Mouse (Mus musculus) C2C12 (cell line): ENCODE data around the gene Nfic. TPM values are rescaled to one million over a fixed set of nuclear protein-coding genes. Genes with fewer than 3 reads are reported as not detected.

Experiments
- H3K27me3 ChIP-seq: one replicate; pipeline ENCODE4 v1.6.1; 2011; ENCODE audit not compliant: control insufficient read depth, insufficient read depth, insufficient read length
- H3K36me3 ChIP-seq: one replicate; pipeline ENCODE4 v1.6.1; 2011; ENCODE audit not compliant: control insufficient read depth, insufficient read depth
- H3K4me3 ChIP-seq: one replicate; pipeline ENCODE4 v1.5.1; 2011; ENCODE audit warnings: mild to moderate bottlenecking, control low read depth; ENCODE audit not compliant: poor library complexity, insufficient read depth, severe bottlenecking
- H3K79me2 ChIP-seq: one replicate; pipeline ENCODE4 v1.6.1; 2011; ENCODE audit not compliant: control insufficient read depth, insufficient read depth
- H3K79me3 ChIP-seq: one replicate; pipeline ENCODE4 v1.6.1; 2011; ENCODE audit warnings: low read depth, control low read depth
- H3ac ChIP-seq: one replicate; pipeline ENCODE3; 2011; ENCODE audit warnings: low read depth; ENCODE audit not compliant: control insufficient read depth, insufficient read length
- CEBPB ChIP-seq: IDR thresholded peaks from one replicate; pipeline ENCODE4 v1.6.1; 2011; ENCODE audit warnings: low read depth, mild to moderate bottlenecking, control low read depth, moderate library complexity
- CTCF ChIP-seq: IDR thresholded peaks from one replicate; pipeline ENCODE4 v1.5.1; 2011; ENCODE audit not compliant: control insufficient read depth, insufficient read depth, insufficient read length
- FOSL1 ChIP-seq: IDR thresholded peaks from one replicate; pipeline ENCODE4 v1.8.0; 2011; ENCODE audit warnings: mild to moderate bottlenecking, low read length; ENCODE audit not compliant: poor library complexity, insufficient read depth, severe bottlenecking
- MAX ChIP-seq: IDR thresholded peaks from one replicate; pipeline ENCODE4 v1.6.1; 2011; ENCODE audit warnings: mild to moderate bottlenecking, control low read depth
- MYOD1 ChIP-seq: IDR thresholded peaks from one replicate; pipeline ENCODE4 v1.6.1; 2011; ENCODE audit warnings: low read depth; ENCODE audit not compliant: control insufficient read depth, insufficient read length
- MYOG ChIP-seq: IDR thresholded peaks from one replicate; pipeline ENCODE4 v1.6.1; 2011; ENCODE audit not compliant: control insufficient read depth, insufficient read length; ENCODE audit errors: extremely low read depth
- USF1 ChIP-seq: IDR thresholded peaks from one replicate; pipeline ENCODE4 v1.6.1; 2011; ENCODE audit warnings: low read depth, mild to moderate bottlenecking, control low read depth, moderate library complexity
- polyA plus RNA-seq: library from polyadenylated mRNA; unstranded; fragments of >200 nt; fragmentation: generic; extraction: Trizol; gene quantifications from one replicate; pipeline ENCODE4 v1.2.1, GENCODE M21; 2012; ENCODE audit warnings: missing spikeins

Nfic gene
- polyA plus RNA-seq, 1 experiment: 86.7 TPM

DNA sequence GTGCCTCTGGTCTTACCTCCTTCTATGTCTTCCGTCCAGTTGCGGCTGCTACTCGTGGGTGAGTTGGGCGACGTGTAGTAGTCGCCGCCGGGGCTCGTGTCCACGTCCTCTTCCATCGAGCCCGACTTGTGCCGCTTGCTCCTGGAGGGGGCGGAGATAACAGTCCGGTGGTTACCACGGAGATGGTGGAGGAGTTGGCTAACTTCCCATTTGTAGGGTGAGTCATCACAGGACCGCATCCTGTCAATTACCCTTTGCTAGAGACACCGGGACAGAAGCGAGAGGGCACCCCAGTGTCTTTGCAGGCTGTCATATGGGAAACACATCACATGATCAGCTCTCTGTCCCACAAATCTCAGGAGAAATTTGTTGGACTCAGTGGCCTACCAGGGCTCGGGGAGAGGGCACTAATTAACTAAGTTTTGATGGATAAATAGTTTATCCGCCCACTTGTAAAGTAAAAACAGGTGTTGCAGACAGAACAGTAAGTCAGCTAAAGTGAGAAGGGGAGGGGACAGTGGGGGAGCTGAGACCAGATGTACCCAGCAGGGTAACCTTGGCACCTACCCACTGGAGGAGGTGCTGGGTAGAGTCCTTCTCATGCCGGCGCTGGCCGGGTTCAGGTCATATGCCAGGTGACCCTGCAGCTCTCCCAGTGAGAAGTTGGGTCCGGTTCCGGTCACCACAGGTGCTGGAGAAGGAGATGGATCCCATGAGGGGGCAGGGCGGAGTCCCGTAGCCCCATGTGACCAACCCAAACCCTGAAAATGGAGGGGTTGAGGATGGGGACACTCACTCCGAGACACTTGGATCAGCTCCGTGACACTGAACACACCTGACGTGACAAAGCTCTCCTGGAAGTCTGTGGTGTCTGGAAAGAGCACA is 47.7 kb downstream of the Nfic start:
- Histone ChIP-seq H3K27me3 (no peaks in the 10 kb centered on the region), H3K36me3 (peaks cover 85% of the 10 kb centered on the region), H3ac (peak overlapping the region; percentile 15), H3K79me2 (peaks cover 70% of the 10 kb centered on the region), H3K79me3 (peaks cover 25% of the 10 kb centered on the region), H3K4me3 (no peak overlapping the region)
- TF ChIP-seq CEBPB (no peak), FOSL1 (peak; percentile 39), USF1 (peak; percentile 96), MYOD1 (no peak), MYOG (no peak), CTCF (no peak), MAX (peak; percentile 39)

GRCm38 (mm10) chr10:81406504-81407440 is 48.7 kb downstream of the Nfic start:
- Histone ChIP-seq H3K27me3 (no peaks in the 10 kb centered on the region), H3ac (peak overlapping the region; percentile 15), H3K36me3 (peaks cover 86% of the 10 kb centered on the region), H3K79me2 (peaks cover 68% of the 10 kb centered on the region), H3K79me3 (peaks cover 25% of the 10 kb centered on the region), H3K4me3 (no peak overlapping the region)
- no peak for TF ChIP-seq FOSL1
- no peak for TF ChIP-seq USF1
- no peak for TF ChIP-seq MYOD1
- no peak for TF ChIP-seq MAX

GRCm38 (mm10) chr10:81405588-81406201 is 49.7 kb downstream of the Nfic start:
- Histone ChIP-seq H3K27me3 (no peaks in the 10 kb centered on the region), H3K36me3 (peaks cover 88% of the 10 kb centered on the region), H3K79me2 (peaks cover 57% of the 10 kb centered on the region), H3ac (no peak overlapping the region), H3K4me3 (no peak overlapping the region), H3K79me3 (peaks cover 21% of the 10 kb centered on the region)
- TF ChIP-seq CTCF: peak; percentile 67
- TF ChIP-seq FOSL1: no peak
- TF ChIP-seq CEBPB: no peak
- no peak for TF ChIP-seq MYOD1
- TF ChIP-seq MAX: no peak
- no peak for TF ChIP-seq USF1

DNA sequence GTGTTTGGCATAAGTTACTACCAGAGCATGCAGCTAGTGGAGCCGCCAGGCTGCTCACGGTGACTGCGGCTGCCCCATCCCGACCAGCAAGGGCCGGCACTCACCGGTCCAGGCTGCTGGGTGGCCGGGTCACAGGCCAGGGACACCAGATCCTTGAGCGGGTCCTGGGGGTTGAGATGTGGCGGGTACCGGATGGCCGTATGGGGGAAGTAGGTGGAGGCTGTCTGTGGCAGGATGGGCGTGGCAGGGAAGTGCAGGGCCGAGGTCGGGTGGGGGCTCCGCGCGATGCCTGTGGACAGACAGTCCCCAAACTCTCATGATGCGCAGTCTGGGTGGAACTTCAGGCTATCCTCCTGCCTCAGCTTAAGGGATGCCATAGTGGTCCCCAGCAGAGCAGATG is 50.7 kb downstream of the Nfic start:
- Histone ChIP-seq H3K4me3 (no peak overlapping the region), H3ac (no peak overlapping the region), H3K36me3 (peaks cover 88% of the 10 kb centered on the region), H3K27me3 (no peaks in the 10 kb centered on the region), H3K79me3 (peaks cover 16% of the 10 kb centered on the region), H3K79me2 (peaks cover 48% of the 10 kb centered on the region)
- TF ChIP-seq MYOD1 (no peak), MYOG (no peak), FOSL1 (no peak), CEBPB (no peak), CTCF (no peak), MAX (no peak), USF1 (no peak)

DNA sequence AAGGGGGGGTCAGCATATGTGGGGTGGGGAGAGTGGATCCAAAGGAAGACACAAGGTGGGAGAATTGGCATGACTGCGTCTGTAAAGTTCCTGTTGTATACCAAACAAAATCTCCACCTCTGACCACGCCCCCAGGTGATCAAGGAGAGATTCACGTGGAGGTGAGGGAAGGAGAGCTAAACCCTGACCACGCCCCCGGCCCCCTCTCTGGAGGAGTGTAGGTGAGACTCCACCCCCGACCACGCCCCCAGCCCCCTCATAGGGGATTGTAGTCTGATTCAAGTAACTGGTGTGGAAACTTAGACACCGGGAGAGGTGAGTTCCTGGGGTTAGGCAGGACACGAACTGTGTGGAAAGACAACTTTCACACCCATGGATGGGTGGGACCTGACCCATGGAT is 51.4 kb downstream of the Nfic start:
- peaks cover 90% of the 10 kb centered on the region for H3K36me3 ChIP-seq
- H3K4me3 ChIP-seq: no peak overlapping the region
- H3ac ChIP-seq: no peak overlapping the region
- peaks cover 20% of the 10 kb centered on the region for H3K79me3 ChIP-seq
- no peak for TF ChIP-seq FOSL1
- no peak for TF ChIP-seq MYOG
- no peak for TF ChIP-seq MAX
- no peaks in the 10 kb centered on the region for H3K27me3 ChIP-seq
- peaks cover 43% of the 10 kb centered on the region for H3K79me2 ChIP-seq
